Mouse (Mus musculus): Measurements from ENCODE around the gene Hoxb8. TPM values are rescaled to one million over a fixed set of nuclear protein-coding genes. Genes with fewer than 3 reads are reported as not detected.

The Hoxb8 gene
- total RNA-seq, 2 experiments from 2014 or later: not detected

DNA sequence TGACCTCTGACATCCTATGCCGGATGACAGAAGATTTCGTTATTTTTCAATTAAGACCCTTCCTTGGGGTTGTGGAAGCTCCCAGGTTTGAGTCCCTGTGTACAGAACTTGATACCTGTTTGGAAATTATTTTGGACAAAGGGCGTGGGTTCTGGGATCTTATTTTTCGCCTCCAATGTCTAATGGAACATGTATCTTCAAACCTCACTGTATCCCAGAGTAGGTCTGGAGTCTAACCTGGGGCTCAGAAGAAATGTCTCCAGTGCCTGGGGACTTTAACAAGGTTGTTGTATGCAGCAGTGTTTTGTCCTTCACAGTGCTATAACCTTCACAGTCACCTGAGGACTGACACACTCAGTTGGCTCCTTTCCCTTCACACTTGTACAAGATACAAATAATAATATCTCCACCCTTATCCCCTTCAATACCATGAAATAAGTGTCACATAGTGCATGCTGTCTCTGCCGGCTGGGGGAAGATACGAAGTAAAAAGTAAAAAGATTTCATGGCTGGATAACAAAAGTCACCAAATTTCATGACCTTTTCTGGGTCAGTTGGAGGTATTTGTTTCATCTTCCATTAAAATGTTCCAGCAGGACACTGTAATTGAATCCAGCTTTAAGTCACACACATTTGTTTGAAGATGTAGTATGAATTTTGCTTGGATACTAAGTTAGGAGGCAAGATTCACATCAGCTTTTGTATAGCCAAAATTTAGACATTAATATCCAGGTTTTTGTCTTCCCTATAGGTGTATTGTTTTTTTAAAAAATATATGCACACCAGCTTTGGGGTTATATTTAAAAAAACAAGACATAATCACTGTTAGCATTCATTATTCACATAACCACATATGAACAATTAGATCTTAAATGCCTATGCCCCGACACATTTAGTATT, 14.4 kb upstream of the Hoxb8 start:
- ATAC-seq (replicated peaks; ENCODE audit: low FRiP score, poor library complexity, severe bottlenecking): no peak

DNA sequence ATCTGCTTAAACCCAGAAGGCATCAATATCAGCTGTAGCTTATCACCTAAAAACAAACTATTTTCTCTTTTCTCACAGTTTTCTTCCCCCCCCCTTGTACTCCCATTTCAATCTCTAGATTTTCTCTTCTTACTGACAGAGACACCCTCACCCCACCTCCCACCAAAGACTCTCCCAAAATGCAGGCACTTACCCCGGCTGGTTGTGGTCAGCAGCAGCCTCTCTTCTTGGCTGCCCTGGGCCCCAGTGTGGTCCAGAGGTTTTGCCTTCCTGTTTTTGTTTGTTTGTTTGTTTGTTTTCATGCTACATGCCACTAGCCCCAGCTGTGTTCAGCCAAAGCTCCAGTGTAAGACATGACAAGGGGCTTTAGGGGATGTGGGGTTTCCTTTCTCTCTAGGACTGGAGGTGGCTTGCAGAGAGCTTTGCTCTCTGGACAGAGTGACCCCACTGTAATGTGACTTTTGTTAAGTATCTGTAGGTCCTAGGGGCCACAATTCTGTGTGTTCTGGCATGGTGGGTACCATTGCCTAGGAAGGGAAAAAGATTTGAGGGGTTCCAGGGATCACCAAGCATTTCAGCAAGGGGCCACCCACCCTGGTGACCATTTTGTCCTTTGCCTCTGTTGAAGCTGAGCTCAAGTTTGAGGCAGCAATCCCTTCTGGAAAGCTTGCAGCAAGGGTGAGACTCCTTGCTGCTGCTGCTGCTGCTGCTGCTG, 13.5 kb upstream of the Hoxb8 start:
- no peak for ATAC-seq (replicated peaks; ENCODE audit: low FRiP score, poor library complexity, severe bottlenecking)

DNA sequence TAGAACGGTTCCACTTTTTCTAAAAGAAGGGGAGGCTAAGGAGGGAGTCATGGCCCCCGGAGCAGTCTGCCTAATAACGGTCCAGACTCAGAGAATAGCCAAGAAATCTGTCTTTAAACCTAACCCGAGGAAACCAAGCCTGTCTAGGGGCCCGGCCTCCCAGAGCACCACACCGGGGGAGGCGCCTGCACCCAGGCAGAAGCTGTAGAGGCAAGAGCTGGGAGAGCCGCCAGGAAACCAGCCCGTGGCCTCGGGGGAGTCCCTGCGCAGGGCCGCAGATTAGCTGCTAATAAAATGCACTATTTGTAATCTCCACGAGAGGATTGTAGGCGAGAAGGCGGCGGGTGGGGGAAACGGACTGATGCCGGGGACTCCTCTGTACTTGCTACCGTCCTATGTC, 11.8 kb upstream of the Hoxb8 start:
- no peak for ATAC-seq (replicated peaks; ENCODE audit: low FRiP score, poor library complexity, severe bottlenecking)

DNA sequence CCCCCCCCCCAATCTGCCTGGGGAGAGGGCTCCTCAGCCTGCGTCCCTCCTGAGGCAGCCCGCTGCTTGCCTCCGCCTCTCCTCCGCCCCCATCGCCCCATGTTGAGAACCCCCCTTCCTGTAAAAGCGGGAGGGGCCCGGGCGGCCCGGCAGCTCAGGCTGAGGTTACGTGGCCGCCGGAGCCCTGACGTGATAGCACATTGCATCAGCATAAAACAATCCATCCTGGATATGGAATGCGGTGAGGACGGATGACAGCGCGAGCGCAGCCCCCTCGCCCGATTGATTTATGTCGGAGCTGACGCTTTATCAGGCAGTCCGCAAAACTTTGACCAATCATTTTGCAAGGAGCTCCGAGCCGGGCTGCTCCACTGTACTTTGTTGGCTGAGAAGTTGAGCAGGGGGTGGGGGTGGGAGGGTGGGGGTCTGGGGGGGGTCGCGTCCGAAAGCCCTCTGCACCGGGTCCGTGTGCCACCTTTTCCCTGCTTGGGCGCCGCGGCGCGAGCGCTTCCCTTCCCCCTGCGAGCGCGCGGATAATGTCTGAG, 10.6 kb upstream of the Hoxb8 start, which contains the start of gene Hoxb9:
Gene Hoxb9 (plus strand): TSS at position 462 of the 545 bp plus-strand sequence.
- no peak for ATAC-seq (replicated peaks; ENCODE audit: low FRiP score, poor library complexity, severe bottlenecking)

DNA sequence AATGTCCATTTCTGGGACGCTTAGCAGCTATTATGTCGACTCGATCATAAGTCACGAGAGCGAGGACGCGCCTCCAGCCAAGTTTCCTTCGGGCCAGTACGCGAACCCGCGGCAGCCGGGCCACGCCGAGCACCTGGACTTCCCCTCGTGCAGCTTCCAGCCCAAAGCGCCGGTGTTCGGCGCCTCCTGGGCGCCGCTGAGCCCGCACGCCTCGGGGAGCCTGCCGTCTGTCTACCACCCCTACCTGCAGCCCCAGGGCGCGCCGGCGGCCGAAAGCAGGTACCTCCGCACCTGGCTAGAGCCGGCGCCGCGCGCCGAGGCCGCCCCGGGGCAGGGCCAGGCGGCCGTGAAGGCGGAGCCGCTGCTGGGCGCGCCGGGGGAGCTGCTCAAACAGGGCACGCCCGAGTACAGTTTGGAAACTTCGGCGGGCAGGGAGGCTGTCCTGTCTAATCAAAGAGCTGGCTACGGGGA, 10.1 kb upstream of the Hoxb8 start:
- ATAC-seq (replicated peaks; ENCODE audit: low FRiP score, poor library complexity, severe bottlenecking): no peak

DNA sequence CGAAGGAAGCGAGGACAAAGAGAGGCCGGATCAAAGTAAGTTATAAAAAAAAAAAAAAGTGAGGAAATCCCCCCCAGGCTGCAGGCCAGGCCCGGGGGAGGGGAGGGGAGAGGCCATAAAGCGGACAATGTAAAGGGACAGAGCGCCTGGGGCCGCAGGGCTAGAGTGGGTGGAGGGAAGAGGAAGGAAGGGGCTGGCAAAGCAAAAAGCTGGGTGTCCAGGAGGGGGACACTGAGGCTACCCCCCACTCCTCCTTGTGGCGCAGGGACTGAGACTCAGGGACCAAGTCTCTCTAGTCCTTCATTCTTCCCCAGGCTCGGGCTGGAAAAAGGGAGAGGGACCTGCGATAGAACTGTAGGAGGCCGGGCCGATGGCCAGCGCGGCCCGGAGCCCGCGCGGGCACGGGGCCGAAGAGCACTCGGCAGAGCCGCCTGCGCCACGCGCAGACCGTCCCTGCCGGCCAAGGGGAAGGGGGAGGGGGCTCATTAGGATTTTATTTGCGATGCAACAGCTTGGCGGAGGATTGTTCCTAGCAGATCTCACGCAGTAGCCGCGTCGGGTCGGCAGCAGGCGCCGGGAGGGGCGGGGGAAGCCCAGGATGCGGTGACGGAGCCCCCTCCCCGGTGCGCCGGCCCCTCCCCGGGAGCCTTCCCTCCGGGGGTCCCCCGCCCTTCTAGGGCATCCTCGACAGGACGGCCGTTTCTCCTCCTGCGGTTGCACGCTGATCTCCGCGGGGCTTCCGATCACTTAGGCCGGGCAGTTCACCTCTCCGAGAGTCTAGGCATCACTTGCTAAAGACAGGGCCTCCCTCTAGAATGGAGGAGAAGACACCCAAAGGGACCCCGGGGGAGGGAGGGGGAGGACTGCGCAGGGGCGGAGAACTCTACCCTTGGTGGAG, 9.4 kb upstream of the Hoxb8 start:
- ATAC-seq (replicated peaks; ENCODE audit: low FRiP score, poor library complexity, severe bottlenecking): no peak

DNA sequence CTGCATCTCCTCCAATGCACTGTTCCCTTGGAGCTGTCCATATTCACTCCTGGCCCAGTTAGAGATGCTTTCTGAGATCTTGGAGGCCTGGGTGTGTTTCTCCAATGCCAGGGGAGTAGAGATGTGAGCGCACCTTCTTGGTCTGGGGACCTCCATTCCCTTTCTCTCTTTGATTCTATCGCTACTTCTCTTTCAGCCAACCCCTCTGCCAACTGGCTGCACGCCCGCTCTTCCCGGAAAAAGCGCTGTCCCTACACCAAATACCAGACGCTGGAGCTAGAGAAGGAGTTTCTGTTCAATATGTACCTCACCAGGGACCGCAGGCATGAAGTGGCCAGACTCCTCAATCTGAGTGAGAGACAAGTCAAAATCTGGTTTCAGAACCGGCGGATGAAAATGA, 7.3 kb upstream of the Hoxb8 start:
- ATAC-seq (replicated peaks; ENCODE audit: low FRiP score, poor library complexity, severe bottlenecking): no peak

DNA sequence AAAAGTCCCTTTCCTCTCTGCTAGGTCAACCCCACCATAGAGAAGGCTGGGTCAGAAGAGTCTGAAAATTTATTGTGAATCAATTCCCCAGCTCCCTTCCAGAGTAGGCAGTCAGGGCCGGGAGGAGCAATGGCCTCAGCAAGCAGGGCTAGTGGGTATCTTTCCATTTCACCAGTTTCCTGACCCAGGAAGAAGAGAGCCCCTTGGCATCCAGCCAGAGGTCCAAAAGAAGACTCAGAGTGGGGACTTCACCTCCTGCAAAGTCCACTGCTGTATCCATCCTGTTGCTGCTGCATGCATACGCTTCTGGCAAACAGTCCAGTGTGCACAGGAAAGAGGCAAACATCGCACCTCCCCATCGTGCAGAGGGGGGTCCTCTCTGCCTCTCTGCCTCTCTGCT, 5.8 kb upstream of the Hoxb8 start:
- ATAC-seq (replicated peaks; ENCODE audit: low FRiP score, poor library complexity, severe bottlenecking): no peak

DNA sequence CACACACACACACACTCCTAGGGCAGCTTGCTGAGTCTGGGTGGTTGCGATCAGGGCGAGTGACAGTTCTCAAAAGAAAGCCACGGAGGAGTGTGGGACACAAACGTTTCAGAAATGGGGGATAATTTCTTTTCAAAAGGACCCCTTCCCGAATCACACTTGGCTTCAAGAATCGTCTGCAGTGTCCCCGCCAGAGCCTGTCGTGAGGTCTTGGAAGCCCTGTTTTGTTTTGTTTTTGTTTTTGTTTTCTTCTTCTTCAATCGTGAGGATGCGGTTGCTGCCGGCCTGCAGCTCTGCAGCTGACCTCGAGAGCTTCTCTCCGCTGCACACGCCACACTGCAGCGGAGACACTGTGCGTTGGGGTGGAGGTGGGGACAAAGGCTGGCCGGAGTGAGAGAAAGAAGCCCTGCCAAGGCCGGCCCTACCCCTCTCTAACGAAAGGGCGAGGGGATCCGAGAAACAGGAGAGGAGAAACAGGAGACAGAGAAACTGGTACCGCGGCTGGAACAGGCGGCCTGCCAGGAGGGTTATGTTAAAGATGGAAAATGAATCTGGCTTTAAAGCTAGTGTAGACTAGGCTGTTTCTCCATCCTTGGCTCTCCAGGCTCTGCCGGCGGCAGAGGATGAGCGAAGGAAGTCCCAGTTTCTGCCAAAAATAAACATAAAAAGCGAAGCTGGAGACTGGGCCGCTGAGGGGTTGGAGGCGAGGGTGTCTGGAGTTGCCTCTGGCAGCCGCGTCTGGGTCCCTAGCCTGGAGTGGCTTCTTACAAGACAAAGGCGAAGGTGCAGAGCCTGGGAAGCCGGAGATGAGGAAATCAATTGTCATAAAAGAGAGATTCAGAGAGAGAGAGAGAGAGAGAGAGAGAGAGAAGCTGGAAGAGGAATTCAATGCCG, 4.3 kb upstream of the Hoxb8 start:
- ATAC-seq (replicated peaks; ENCODE audit: low FRiP score, poor library complexity, severe bottlenecking): no peak

DNA sequence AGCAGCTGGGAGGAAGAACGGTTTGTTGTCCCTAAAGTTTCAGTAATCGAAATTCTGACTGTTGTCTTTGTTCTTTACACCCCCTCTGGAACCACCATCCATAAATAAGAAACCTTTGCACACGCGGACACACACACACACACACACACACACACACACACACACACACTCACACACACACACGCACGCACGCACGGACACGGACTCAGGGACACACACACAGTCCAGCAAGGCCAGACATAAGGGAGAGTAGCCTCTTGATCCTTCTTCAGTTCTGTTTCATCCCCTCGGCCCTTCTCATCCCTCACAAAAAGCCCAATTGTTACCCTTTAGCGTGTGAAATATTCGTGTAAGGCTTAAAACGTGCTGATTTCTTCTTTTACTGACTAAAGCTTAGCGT, 3.4 kb upstream of the Hoxb8 start:
- ATAC-seq (replicated peaks; ENCODE audit: low FRiP score, poor library complexity, severe bottlenecking): no peak

DNA sequence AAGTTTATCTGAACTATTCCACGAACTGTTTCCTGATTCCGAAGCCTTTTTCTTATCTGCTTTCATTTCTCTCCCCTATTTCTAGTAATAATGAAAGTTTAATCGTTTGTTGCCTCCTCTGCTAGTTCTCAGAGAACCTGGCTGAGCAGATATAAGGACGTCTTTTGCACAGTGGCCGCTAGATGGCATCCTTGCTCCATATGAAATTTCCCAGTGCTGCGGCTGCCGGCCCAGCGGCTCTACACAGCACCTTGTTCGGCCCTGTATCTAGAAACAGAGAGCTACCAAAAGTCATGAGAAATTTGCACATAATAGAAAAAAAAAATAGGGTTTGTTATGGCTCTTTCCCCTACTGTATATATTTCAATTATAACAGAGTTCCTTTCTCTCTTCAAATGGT, 2.9 kb upstream of the Hoxb8 start:
- no peak for ATAC-seq (replicated peaks; ENCODE audit: low FRiP score, poor library complexity, severe bottlenecking)

DNA sequence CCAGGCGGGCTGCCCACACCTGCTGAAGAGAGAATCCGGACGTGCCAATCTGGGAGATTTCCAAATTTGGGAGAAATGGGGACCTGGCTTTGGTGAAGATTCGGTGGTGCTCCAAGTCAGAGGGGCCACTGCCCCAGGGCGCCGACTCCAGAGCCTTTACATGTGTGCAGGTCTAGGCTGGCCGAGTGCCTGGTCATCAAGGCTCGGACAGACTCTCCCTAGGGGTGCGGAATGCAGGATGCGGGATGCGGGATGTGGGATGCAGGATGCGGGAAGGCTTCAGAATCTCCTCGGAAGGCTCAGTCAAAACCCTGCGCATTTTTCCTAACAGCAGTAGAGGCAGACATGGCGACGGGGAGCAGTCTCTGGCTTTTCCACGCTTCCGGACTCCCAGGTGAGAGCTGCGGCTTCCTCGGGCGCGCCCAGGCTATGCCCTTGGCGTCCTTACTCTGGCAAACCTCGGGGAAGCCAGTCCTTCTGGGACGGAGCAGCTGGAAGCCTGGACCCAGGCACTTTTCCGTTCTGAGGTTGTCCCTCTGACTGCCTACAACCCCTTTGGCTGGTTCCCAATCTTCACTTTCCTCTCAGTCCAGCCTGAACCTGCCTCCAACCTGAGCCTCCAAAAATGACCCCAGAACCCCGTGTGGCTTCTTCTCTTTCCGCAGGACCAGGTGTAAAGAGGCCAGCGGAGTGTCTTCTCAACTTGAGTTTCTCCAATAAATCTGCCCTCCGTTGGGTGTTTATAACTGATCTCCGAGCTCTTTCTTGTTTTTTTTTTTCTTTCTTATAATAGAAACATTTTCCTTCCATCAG, 2.1 kb upstream of the Hoxb8 start:
- ATAC-seq (replicated peaks; ENCODE audit: low FRiP score, poor library complexity, severe bottlenecking): no peak

DNA sequence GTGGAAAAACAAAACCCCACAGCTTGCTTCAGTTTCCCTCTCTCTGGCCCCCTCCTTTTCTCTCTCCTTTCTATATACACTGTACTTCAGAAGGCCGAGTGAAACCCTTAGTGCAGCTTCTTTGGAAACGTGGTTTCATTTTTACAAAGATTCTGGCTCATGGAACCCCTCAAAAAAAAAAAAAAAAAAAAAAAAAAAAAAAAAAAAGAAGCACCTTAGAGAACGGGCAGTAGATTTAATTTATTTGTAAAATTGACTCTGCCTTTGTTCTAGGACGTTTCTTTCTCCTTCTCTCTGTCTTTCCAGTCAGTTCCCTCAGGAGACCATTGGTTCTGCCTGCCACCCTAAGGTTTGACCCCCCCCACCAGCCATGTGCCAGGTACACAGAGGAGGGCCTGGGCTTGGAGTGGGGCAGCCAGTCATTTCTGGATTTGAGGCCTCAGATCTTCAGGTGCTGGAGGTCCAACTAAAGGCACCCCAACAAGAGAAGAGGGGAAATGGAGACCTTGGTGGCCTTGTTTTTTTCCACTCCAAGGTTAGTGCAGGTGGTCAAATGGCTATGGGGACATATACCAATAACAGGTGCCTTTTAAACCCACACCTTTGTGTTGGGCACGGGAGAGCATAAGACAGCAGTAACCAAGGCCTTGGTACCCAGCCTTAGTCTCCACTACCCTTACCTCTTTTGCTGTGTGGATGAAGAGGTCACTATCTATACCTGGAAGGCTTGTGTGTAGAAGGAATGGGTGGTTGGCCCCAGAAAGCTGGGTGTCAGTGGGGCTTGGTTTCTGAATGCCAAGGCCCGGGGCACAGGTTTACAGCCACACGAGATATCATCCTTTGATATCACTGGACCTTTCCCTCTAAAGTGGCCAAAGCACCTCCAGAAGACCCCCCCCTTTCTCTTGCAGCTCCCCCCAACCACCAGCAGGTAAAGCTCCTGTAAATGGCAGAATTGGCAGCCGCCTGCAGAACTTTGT, 1.0 kb upstream of the Hoxb8 start:
- ATAC-seq (replicated peaks; ENCODE audit: low FRiP score, poor library complexity, severe bottlenecking): no peak

DNA sequence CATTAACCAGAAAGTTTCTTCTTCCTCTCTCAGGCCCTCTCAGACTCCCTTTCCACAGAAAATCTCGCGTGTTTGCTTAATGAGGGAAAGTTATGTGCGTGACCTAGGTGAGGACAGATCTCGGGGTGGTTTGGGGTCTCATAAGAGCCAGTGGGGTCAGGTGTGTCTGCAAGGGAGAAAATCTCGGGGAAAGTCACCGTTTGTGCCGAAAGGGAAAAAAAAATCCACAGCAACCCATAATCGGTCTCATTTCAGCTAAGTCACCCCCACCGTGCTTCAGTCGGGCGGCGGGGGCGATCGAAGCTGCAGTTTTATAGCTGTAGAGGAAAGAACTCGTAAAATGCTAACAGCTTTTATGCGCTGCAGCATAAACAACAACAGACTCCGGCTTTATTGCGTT, 309 bp upstream of the Hoxb8 start:
- no peak for ATAC-seq (replicated peaks; ENCODE audit: low FRiP score, poor library complexity, severe bottlenecking)

DNA sequence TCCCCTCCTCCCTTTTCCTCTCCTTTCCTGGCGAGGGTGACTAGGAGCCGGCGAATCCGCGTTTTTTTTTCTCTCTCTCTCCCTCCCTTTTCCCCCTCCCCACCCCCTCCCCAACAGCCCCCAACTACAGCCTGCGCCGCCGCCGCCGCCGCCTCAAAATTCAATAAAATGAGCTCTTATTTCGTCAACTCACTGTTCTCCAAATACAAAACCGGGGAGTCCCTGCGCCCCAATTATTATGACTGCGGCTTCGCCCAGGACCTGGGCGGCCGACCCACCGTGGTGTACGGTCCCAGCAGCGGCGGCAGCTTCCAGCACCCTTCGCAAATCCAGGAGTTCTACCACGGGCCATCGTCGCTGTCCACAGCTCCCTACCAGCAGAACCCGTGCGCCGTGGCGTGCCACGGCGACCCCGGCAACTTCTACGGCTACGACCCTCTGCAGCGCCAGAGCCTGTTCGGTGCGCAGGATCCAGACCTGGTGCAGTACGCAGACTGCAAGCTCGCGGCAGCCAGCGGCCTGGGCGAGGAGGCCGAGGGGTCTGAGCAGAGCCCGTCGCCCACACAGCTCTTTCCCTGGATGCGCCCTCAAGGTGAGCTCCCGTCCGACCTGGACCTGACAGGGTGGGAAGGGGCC, 1.2 kb downstream of the Hoxb8 start:
- no peak for ATAC-seq (replicated peaks; ENCODE audit: low FRiP score, poor library complexity, severe bottlenecking)

DNA sequence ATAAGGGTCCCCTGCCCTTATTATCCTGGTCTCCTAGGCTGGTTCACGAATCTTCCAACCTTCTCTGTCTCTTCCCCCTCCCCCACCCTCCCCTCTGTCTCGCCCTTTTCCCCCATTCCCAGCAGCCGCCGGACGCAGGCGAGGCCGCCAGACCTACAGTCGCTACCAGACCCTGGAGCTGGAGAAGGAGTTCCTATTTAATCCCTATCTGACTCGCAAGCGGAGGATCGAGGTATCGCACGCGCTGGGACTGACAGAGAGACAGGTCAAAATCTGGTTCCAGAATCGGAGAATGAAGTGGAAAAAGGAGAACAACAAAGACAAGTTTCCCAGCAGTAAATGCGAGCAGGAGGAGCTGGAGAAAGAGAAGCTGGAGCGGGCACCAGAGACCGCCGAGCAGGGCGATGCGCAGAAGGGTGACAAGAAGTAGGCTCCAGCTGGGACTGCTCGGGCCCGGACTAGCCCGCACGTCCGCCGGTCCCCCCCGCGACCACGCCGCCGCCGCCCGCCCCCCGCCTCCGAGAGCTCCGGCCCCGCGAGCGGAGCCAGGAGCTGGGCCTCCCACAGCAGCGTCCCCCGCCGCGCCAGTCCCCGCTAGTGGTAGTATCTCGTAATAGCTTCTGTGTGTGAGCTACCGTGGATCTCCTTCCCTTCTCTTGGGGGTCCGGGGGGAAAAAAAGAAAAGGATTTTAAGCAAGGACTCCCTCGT, 2.5 kb downstream of the Hoxb8 start:
- ATAC-seq (replicated peaks; ENCODE audit: low FRiP score, poor library complexity, severe bottlenecking): no peak
